Mouse (Mus musculus) ES-E14 (cell line): ENCODE measurements around the gene Ndst4.

Experiments
- ZC3H11A ChIP-seq: IDR thresholded peaks from 2 replicates; pipeline ENCODE4 v1.6.1; 2012; ENCODE audit warnings: low read depth, mild to moderate bottlenecking, inconsistent platforms, low read length, borderline replicate concordance
- ZNF384 ChIP-seq: IDR thresholded peaks from 2 replicates; pipeline ENCODE4 v1.6.1; 2012; ENCODE audit warnings: low read depth, low read length, inconsistent platforms

DNA sequence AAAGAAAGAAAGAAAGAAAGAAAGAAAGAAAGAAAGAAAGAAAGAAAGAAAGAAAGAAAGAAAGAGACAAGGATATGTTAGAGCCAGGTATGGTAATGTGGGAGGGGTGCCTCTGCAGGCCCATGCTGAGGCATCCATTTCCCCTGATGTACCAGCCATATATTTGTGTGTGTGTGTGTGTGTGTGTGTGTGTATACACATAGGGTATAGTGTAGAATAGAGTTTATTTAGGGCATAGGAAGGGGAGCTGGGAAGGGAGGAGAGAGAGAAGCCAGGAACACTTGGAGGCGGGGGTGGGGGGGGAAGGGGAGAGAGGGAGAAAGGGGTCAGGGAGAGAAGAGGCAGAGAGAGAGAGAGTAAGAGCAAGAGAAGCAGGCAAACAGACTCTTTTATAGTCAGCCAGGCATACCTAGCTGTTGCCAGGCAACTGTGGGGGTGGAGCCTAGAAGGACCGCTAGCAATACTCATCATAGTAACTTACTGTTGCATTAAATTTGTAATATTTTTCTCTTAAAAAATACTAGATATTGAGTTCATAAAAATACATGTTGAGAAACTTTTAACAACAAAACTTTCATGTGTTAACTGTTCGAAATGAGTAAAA is 256.3 kb downstream of the Ndst4 start:
- TF ChIP-seq ZC3H11A (no peak), ZNF384 (no peak)
